Mouse (Mus musculus): Measurements from ENCODE around the gene Grxcr1. TPM values are rescaled to one million over a fixed set of nuclear protein-coding genes. Genes with fewer than 3 reads are reported as not detected.
A peak's percentile ranks its signal among the peaks of the same experiment; 100 is the strongest.

Gene Grxcr1
- not detected in 2 replicates for polyA plus RNA-seq (2015; fragmentation: Nextera tagmentation; extraction: Ambion mirVana)

GRCm38 (mm10) chr5:68031744-68032143 lies at the start of gene Grxcr1:
Gene Grxcr1 (plus strand): TSS chr5:68031835.
- H3K27me3 ChIP-seq (replicated peaks), result no peaks in the 10 kb centered on the region
- 73% methylated on average over 6 of the region's 6 CpGs for WGBS
- H3K27ac ChIP-seq (replicated peaks), result no peak within 1 kb of the TSS
- H3K9ac ChIP-seq, result no peak within 1 kb of the TSS
- H3K36me3 ChIP-seq, result no peaks in the 10 kb centered on the region
- H3K9me3 ChIP-seq, result no peaks in the 10 kb centered on the region
- no peak within 1 kb of the TSS for H3K4me3 ChIP-seq
- no peak for ATAC-seq (ENCODE audit: extremely low read depth, insufficient number of reproducible peaks, low FRiP score, low TSS enrichment)
- no peak within 1 kb of the TSS for H3K4me2 ChIP-seq
- no peaks in the 10 kb centered on the region for H3K4me1 ChIP-seq

- ATAC-seq (ENCODE audit: extremely low read depth, insufficient number of reproducible peaks, low FRiP score, low TSS enrichment), result no peak
- WGBS, result 56% methylated on average over 3 of the region's 3 CpGs
These were observed 49.6 kb upstream of the Grxcr1 start for GRCm38 (mm10) chr5:67981946-67982526.

GRCm38 (mm10) chr5:67990426-67990825 lies 41.2 kb upstream of the Grxcr1 start:
- Histone ChIP-seq H3K27ac (replicated peaks) (no peak overlapping the region), H3K9ac (no peak overlapping the region)
- no peak for ATAC-seq (ENCODE audit: extremely low read depth, insufficient number of reproducible peaks, low FRiP score, low TSS enrichment)

More at GRCm38 (mm10) chr5:67981946-67982526, 49.6 kb upstream of the Grxcr1 start:
- Histone ChIP-seq H3K27me3 (replicated peaks) (no peaks in the 10 kb centered on the region), H3K4me1 (no peaks in the 10 kb centered on the region), H3K4me2 (no peak overlapping the region), H3K4me3 (no peak overlapping the region), H3K27ac (replicated peaks) (no peak overlapping the region), H3K9me3 (no peaks in the 10 kb centered on the region), H3K9ac (no peak overlapping the region), H3K36me3 (no peaks in the 10 kb centered on the region)

GRCm38 (mm10) chr5:68002611-68003010 lies 29.0 kb upstream of the Grxcr1 start:
- H3K27me3 ChIP-seq (replicated peaks), result no peaks in the 10 kb centered on the region
- no peaks in the 10 kb centered on the region for H3K9me3 ChIP-seq
- H3K4me1 ChIP-seq, result no peaks in the 10 kb centered on the region
- no peak overlapping the region for H3K4me3 ChIP-seq
- no peak for ATAC-seq (ENCODE audit: extremely low read depth, insufficient number of reproducible peaks, low FRiP score, low TSS enrichment)
- no peaks in the 10 kb centered on the region for H3K36me3 ChIP-seq
- 80% methylated on average over 6 of the region's 6 CpGs for WGBS
- no peak overlapping the region for H3K9ac ChIP-seq
- no peak overlapping the region for H3K4me2 ChIP-seq
- H3K27ac ChIP-seq (replicated peaks), result no peak overlapping the region

More at GRCm38 (mm10) chr5:67990426-67990825, 41.2 kb upstream of the Grxcr1 start:
- Histone ChIP-seq H3K9me3 (no peaks in the 10 kb centered on the region), H3K4me3 (no peak overlapping the region), H3K27me3 (replicated peaks) (no peaks in the 10 kb centered on the region), H3K36me3 (no peaks in the 10 kb centered on the region), H3K4me2 (no peak overlapping the region), H3K4me1 (no peaks in the 10 kb centered on the region)

GRCm38 (mm10) chr5:68003904-68004303 lies 27.7 kb upstream of the Grxcr1 start:
- no peak overlapping the region for H3K9ac ChIP-seq
- no peaks in the 10 kb centered on the region for H3K27me3 ChIP-seq (replicated peaks)
- ATAC-seq (ENCODE audit: extremely low read depth, insufficient number of reproducible peaks, low FRiP score, low TSS enrichment), result no peak
- no peaks in the 10 kb centered on the region for H3K9me3 ChIP-seq
- H3K4me1 ChIP-seq, result no peaks in the 10 kb centered on the region
- no peak overlapping the region for H3K4me2 ChIP-seq
- WGBS, result 58% methylated on average over 2 of the region's 2 CpGs
- H3K27ac ChIP-seq (replicated peaks), result no peak overlapping the region
- H3K36me3 ChIP-seq, result no peaks in the 10 kb centered on the region
- H3K4me3 ChIP-seq, result no peak overlapping the region

- H3K36me3 ChIP-seq, result no peaks in the 10 kb centered on the region
- H3K27ac ChIP-seq (replicated peaks), result no peak overlapping the region
- H3K4me1 ChIP-seq, result no peaks in the 10 kb centered on the region
- ATAC-seq (ENCODE audit: extremely low read depth, insufficient number of reproducible peaks, low FRiP score, low TSS enrichment), result no peak
- H3K9ac ChIP-seq, result no peak overlapping the region
- H3K27me3 ChIP-seq (replicated peaks), result no peaks in the 10 kb centered on the region
- no peaks in the 10 kb centered on the region for H3K9me3 ChIP-seq
- H3K4me2 ChIP-seq, result no peak overlapping the region
- H3K4me3 ChIP-seq, result no peak overlapping the region
- WGBS, result 74% methylated on average over 2 of the region's 2 CpGs
These were observed 27.2 kb upstream of the Grxcr1 start for GRCm38 (mm10) chr5:68004419-68004818.

- WGBS, result 70% methylated on average over 4 of the region's 4 CpGs
These were observed 24.6 kb upstream of the Grxcr1 start for GRCm38 (mm10) chr5:68007074-68007473.

GRCm38 (mm10) chr5:68011569-68011968 lies 20.1 kb upstream of the Grxcr1 start:
- 22% methylated on average over 3 of the region's 3 CpGs for WGBS
- Histone ChIP-seq H3K36me3 (no peaks in the 10 kb centered on the region), H3K4me2 (peak overlapping the region; percentile 11; the same call in 1 of the 2 replicates), H3K9ac (no peak overlapping the region), H3K9me3 (no peaks in the 10 kb centered on the region), H3K27me3 (replicated peaks) (peaks cover 9% of the 10 kb centered on the region), H3K4me1 (peaks cover 22% of the 10 kb centered on the region), H3K27ac (replicated peaks) (peak overlapping the region; percentile 58; the same call in 1 of the 2 replicates), H3K4me3 (no peak overlapping the region)
- no peak for ATAC-seq (ENCODE audit: extremely low read depth, insufficient number of reproducible peaks, low FRiP score, low TSS enrichment)

More at GRCm38 (mm10) chr5:68007074-68007473, 24.6 kb upstream of the Grxcr1 start:
- no peak for ATAC-seq (ENCODE audit: extremely low read depth, insufficient number of reproducible peaks, low FRiP score, low TSS enrichment)
- Histone ChIP-seq H3K9me3 (no peaks in the 10 kb centered on the region), H3K4me3 (no peak overlapping the region), H3K36me3 (no peaks in the 10 kb centered on the region), H3K4me2 (no peak overlapping the region), H3K9ac (no peak overlapping the region), H3K4me1 (peaks cover 17% of the 10 kb centered on the region), H3K27me3 (replicated peaks) (no peaks in the 10 kb centered on the region), H3K27ac (replicated peaks) (no peak overlapping the region)

GRCm38 (mm10) chr5:68012618-68013017 lies 19.0 kb upstream of the Grxcr1 start:
- no peak overlapping the region for H3K27ac ChIP-seq (replicated peaks)
- WGBS, result 11% methylated on average over 4 of the region's 4 CpGs

GRCm38 (mm10) chr5:68020870-68021269 lies 10.8 kb upstream of the Grxcr1 start:
- no peak overlapping the region for H3K27ac ChIP-seq (replicated peaks)
- no peak overlapping the region for H3K9ac ChIP-seq
- no peaks in the 10 kb centered on the region for H3K9me3 ChIP-seq
- no peaks in the 10 kb centered on the region for H3K27me3 ChIP-seq (replicated peaks)
- H3K36me3 ChIP-seq, result no peaks in the 10 kb centered on the region
- WGBS, result 72% methylated on average over 2 of the region's 2 CpGs
- H3K4me2 ChIP-seq, result no peak overlapping the region
- H3K4me3 ChIP-seq, result no peak overlapping the region
- no peak for ATAC-seq (ENCODE audit: extremely low read depth, insufficient number of reproducible peaks, low FRiP score, low TSS enrichment)
- no peaks in the 10 kb centered on the region for H3K4me1 ChIP-seq

More at GRCm38 (mm10) chr5:68012618-68013017, 19.0 kb upstream of the Grxcr1 start:
- Histone ChIP-seq H3K27me3 (replicated peaks) (peaks cover 9% of the 10 kb centered on the region), H3K4me1 (peaks cover 22% of the 10 kb centered on the region), H3K9ac (no peak overlapping the region), H3K4me3 (no peak overlapping the region), H3K9me3 (no peaks in the 10 kb centered on the region), H3K4me2 (no peak overlapping the region), H3K36me3 (no peaks in the 10 kb centered on the region)
- ATAC-seq (ENCODE audit: extremely low read depth, insufficient number of reproducible peaks, low FRiP score, low TSS enrichment), result no peak

GRCm38 (mm10) chr5:68026658-68027422 lies 4.8 kb upstream of the Grxcr1 start:
- 65% methylated on average over 2 of the region's 2 CpGs for WGBS
- Histone ChIP-seq H3K4me1 (no peaks in the 10 kb centered on the region), H3K9ac (no peak overlapping the region), H3K4me2 (no peak overlapping the region), H3K36me3 (no peaks in the 10 kb centered on the region), H3K9me3 (no peaks in the 10 kb centered on the region), H3K27me3 (replicated peaks) (no peaks in the 10 kb centered on the region), H3K4me3 (no peak overlapping the region), H3K27ac (replicated peaks) (no peak overlapping the region)
- ATAC-seq (ENCODE audit: extremely low read depth, insufficient number of reproducible peaks, low FRiP score, low TSS enrichment), result no peak
